Mouse (Mus musculus) hindbrain, postnatal 0 days (tissue): ENCODE measurements around the gene Ect2l. TPM values are rescaled to one million over a fixed set of nuclear protein-coding genes. Genes with fewer than 3 reads are reported as not detected.

Source experiments
- ATAC-seq: fragments of 200-750 bp; cut with Nextera tagmentation; 2 replicates; pipeline ENCODE4 v1.8.0; 2017; ENCODE audit warnings: mild to moderate bottlenecking, moderate TSS enrichment, moderate library complexity
- DNase-seq: peaks from one replicate; pipeline ENCODE4 v3.0.0-alpha.2; 2015; ENCODE audit warnings: low spot score
- H3K27ac ChIP-seq: fragments of 300-500 bp; sonication (generic); 2 replicates; pipeline ENCODE4 v1.5.1; 2014; ENCODE audit warnings: mild to moderate bottlenecking
- H3K27me3 ChIP-seq: fragments of 300-500 bp; sonication (generic); 2 replicates; pipeline ENCODE4 v1.6.1; 2014; ENCODE audit warnings: low read length, mixed read lengths; ENCODE audit not compliant: insufficient read depth
- H3K36me3 ChIP-seq: fragments of 300-500 bp; sonication (generic); 2 replicates; pipeline ENCODE4 v1.6.1; 2014; ENCODE audit warnings: low read length, mixed read lengths; ENCODE audit not compliant: insufficient read depth
- H3K4me1 ChIP-seq: fragments of 300-500 bp; sonication (generic); 2 replicates; pipeline ENCODE4 v1.6.1; 2014; ENCODE audit warnings: antibody characterized with exemption, low read length, mixed read lengths; ENCODE audit not compliant: insufficient read depth
- H3K4me2 ChIP-seq: fragments of 300-500 bp; sonication (generic); 2 replicates; pipeline ENCODE4 v1.6.1; 2014; ENCODE audit warnings: low read depth, mild to moderate bottlenecking, low read length, moderate library complexity, mixed read lengths
- H3K4me3 ChIP-seq: fragments of 300-500 bp; sonication (generic); 2 replicates; pipeline ENCODE4 v1.5.1; 2014; ENCODE audit warnings: low read length
- H3K9ac ChIP-seq: fragments of 300-500 bp; sonication (generic); replicated peaks from 2 replicates; pipeline ENCODE4 v1.6.1; 2014; ENCODE audit warnings: mild to moderate bottlenecking, low read length, moderate library complexity, mixed read lengths
- H3K9me3 ChIP-seq: fragments of 300-500 bp; sonication (generic); 2 replicates; pipeline ENCODE4 v1.6.1; 2016; ENCODE audit warnings: low read length, mixed read lengths
- CTCF ChIP-seq: IDR thresholded peaks from 2 replicates; pipeline ENCODE4 v1.5.1; 2016; ENCODE audit warnings: antibody characterized with exemption, control low read depth, low read depth
- WGBS: fragments of 180-500 bp; shearing (Covaris S2); extraction: QIAGEN DNeasy Blood & Tissue Kit; methylation state at CpG from one replicate; pipeline ENCODE4 v1.1.7; 2014; 5-methylcytosine and 5-hydroxymethylcytosine counted together
- polyA plus RNA-seq: library from polyadenylated mRNA; unstranded; fragments of >200 nt; fragmentation: Nextera tagmentation; extraction: Ambion mirVana; gene quantifications from 2 replicates; pipeline ENCODE4 v1.2.1, GENCODE M21; 2015
- total RNA-seq: library from RNA; depleted of rRNA; stranded (reverse); fragments of >200 nt; gene quantifications from 2 replicates; pipeline ENCODE4 v1.2.3, GENCODE M21; 2014; rRNA removed

The Ect2l gene
- not detected in 2 replicates for total RNA-seq
- 0.43 and 0.48 TPM in 2 replicates for polyA plus RNA-seq

- Histone ChIP-seq H3K36me3 (no peaks in the 10 kb centered on the region), H3K4me2 (peak within 1 kb of the TSS; percentile 29; the same call in 1 of the 2 replicates), H3K27me3 (no peaks in the 10 kb centered on the region), H3K9me3 (no peaks in the 10 kb centered on the region), H3K27ac (no peak within 1 kb of the TSS), H3K4me3 (no peak within 1 kb of the TSS), H3K4me1 (no peaks in the 10 kb centered on the region), H3K9ac (no peak within 1 kb of the TSS)
- peak; percentile 59 for DNase-seq
- ATAC-seq: peak; percentile 77
- 11% methylated on average over 11 of the region's 11 CpGs for WGBS
- TF ChIP-seq CTCF: peak; percentile 78
Observed at GRCm38 (mm10) chr10:18210726-18211125, at the start of gene Ect2l. Ect2l (minus strand) TSS chr10:18210890.

GRCm38 (mm10) chr10:18251345-18251744 is 40.7 kb upstream of the Ect2l start:
- Histone ChIP-seq H3K27me3 (no peaks in the 10 kb centered on the region), H3K4me2 (no peak overlapping the region), H3K4me3 (no peak overlapping the region), H3K9me3 (no peaks in the 10 kb centered on the region), H3K27ac (no peak overlapping the region), H3K4me1 (no peaks in the 10 kb centered on the region), H3K36me3 (no peaks in the 10 kb centered on the region), H3K9ac (no peak overlapping the region)
- DNase-seq: no peak
- TF ChIP-seq CTCF: no peak
- 75% methylated on average over 4 of the region's 4 CpGs for WGBS
- no peak for ATAC-seq

- no peaks in the 10 kb centered on the region for H3K36me3 ChIP-seq
- no peak overlapping the region for H3K9ac ChIP-seq
- WGBS: 63% methylated on average over 2 of the region's 2 CpGs
- peak; percentile 47 for DNase-seq
- H3K27ac ChIP-seq: no peak overlapping the region
- ATAC-seq: no peak
- no peaks in the 10 kb centered on the region for H3K4me1 ChIP-seq
- H3K4me2 ChIP-seq: no peak overlapping the region
- no peaks in the 10 kb centered on the region for H3K27me3 ChIP-seq
- H3K9me3 ChIP-seq: no peaks in the 10 kb centered on the region
- H3K4me3 ChIP-seq: no peak overlapping the region
- peak; percentile 52 for TF ChIP-seq CTCF
Observed at GRCm38 (mm10) chr10:18243614-18244013, 32.9 kb upstream of the Ect2l start.

- Histone ChIP-seq H3K27me3 (no peaks in the 10 kb centered on the region), H3K4me1 (no peaks in the 10 kb centered on the region), H3K36me3 (no peaks in the 10 kb centered on the region), H3K4me3 (no peak overlapping the region), H3K9ac (no peak overlapping the region), H3K4me2 (no peak overlapping the region), H3K27ac (no peak overlapping the region), H3K9me3 (no peaks in the 10 kb centered on the region)
- DNase-seq (no peak), ATAC-seq (no peak)
- TF ChIP-seq CTCF: no peak
- 88% methylated on average over 7 of the region's 7 CpGs for WGBS
Observed at GRCm38 (mm10) chr10:18237191-18237590, 26.5 kb upstream of the Ect2l start.

GRCm38 (mm10) chr10:18236328-18236927 is 25.7 kb upstream of the Ect2l start:
- WGBS: 77% methylated on average over 5 of the region's 5 CpGs
- H3K9me3 ChIP-seq: no peaks in the 10 kb centered on the region

GRCm38 (mm10) chr10:18235402-18235747 is 24.7 kb upstream of the Ect2l start:
- DNase-seq (no peak), ATAC-seq (peak; percentile 64; the same call in 1 of the 2 replicates)
- peak overlapping the region; percentile 65 for H3K9ac ChIP-seq
- H3K4me3 ChIP-seq: peak overlapping the region; percentile 84
- TF ChIP-seq CTCF: no peak
- H3K36me3 ChIP-seq: no peaks in the 10 kb centered on the region
- no peaks in the 10 kb centered on the region for H3K27me3 ChIP-seq
- no peak overlapping the region for H3K27ac ChIP-seq
- 8% methylated on average over 14 of the region's 14 CpGs for WGBS
- H3K4me1 ChIP-seq: no peaks in the 10 kb centered on the region
- H3K4me2 ChIP-seq: peak overlapping the region; percentile 93
- no peaks in the 10 kb centered on the region for H3K9me3 ChIP-seq

More at GRCm38 (mm10) chr10:18236328-18236927, 25.7 kb upstream of the Ect2l start:
- TF ChIP-seq CTCF: peak; percentile 55
- DNase-seq (peak; percentile 14), ATAC-seq (no peak)
- H3K4me1 ChIP-seq: no peaks in the 10 kb centered on the region
- H3K4me2 ChIP-seq: no peak overlapping the region
- H3K36me3 ChIP-seq: no peaks in the 10 kb centered on the region
- no peak overlapping the region for H3K4me3 ChIP-seq
- H3K27me3 ChIP-seq: no peaks in the 10 kb centered on the region
- H3K9ac ChIP-seq: no peak overlapping the region
- H3K27ac ChIP-seq: no peak overlapping the region

GRCm38 (mm10) chr10:18234560-18235401 is 24.1 kb upstream of the Ect2l start, which contains the start of gene Ccdc28a:
Ccdc28a (minus strand) TSS chr10:18234998.
- Histone ChIP-seq H3K27ac (peak within 1 kb of the TSS; percentile 88), H3K27me3 (no peaks in the 10 kb centered on the region), H3K4me3 (peak within 1 kb of the TSS; percentile 84), H3K9ac (peak within 1 kb of the TSS; percentile 65), H3K4me1 (no peaks in the 10 kb centered on the region), H3K9me3 (no peaks in the 10 kb centered on the region), H3K36me3 (no peaks in the 10 kb centered on the region), H3K4me2 (peak within 1 kb of the TSS; percentile 93)
- peak; percentile 98 for DNase-seq
- under 1% methylated on average over 41 of the region's 41 CpGs for WGBS
- TF ChIP-seq CTCF: peak; percentile 39; the same call in 1 of the 2 replicates
- peak; percentile 98 for ATAC-seq
